Mouse (Mus musculus): ENCODE data around the gene Zfp503. TPM values are rescaled to one million over a fixed set of nuclear protein-coding genes. Genes with fewer than 3 reads are reported as not detected.

Gene Zfp503
- polyA plus RNA-seq (2012): not detected in 2 replicates

DNA sequence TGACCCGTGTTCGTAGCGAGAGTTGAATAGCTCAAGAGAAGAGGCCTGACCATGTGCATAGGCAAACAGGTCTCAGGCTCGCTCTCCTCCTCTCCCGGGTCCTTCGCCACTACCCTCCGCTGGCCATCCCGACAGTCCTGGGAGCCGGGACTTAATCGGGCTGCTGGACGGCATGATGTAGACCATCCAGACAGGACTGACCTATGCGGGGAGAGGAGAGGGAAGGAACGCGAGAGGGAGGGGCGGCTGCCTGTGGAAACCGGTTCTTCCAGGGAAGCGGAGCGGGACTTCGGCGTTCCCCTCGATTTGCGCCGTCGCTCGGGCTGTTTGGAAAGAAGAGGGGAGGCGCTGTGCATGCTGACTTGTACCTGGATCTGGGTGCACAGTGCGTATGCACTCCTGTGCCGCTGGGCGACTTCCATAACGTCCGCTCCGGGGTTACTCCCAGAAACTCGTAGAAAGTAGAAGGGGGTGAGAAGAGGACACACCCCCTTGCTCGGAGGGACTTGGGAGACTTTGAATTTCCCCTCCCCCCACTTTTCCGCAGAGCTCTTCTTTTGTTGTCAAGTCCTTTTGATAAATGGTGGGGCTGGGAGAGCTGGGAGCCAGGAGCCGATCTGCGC lies at the start of gene Zfp503:
Gene Zfp503, minus strand, starts transcription at position 311 of the 623 bp plus-strand sequence.
- no peak for TF ChIP-seq GATA1 (IDR thresholded peaks at IDR 0.05; ENCODE audit: low read length)

DNA sequence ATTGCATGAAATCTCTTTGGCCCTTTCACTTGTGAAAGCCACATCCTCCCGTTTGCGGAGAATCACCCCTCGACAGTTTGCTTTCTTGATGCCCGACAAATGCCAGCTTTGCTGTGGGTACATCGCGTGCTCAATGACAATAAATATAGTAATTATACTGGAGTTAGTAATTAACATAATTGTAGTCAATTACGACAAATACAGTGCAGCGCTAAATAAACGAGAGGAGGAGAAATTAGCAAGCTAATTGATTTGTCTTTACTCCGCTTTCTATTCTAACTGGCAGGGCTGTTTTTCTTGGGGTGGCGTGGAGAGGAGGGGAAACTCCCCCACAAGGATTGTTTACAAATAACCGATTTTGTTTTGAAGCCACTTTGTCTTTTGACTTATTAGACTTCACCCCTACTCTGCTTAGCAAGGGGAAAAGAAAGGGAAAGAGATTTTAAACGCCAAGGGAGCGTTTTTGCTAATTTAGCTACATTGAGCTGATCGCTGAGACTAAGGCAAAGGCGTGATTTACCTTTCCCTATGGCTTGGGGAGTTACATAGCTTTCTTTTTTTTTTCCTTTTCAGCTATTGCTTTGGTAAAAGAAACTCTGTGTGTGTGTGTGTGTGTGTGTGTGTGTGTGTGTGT lies 48.2 kb upstream of the Zfp503 start:
- no peak for TF ChIP-seq GATA1 (IDR thresholded peaks at IDR 0.05; ENCODE audit: low read length)

- no peak for TF ChIP-seq GATA1 (IDR thresholded peaks at IDR 0.05; ENCODE audit: low read length)
Measured at GRCm38 (mm10) chr14:22036802-22037497, 47.5 kb upstream of the Zfp503 start.

GRCm38 (mm10) chr14:22036338-22036737 lies 46.9 kb upstream of the Zfp503 start:
- TF ChIP-seq GATA1 (IDR thresholded peaks at IDR 0.05; ENCODE audit: low read length): no peak

DNA sequence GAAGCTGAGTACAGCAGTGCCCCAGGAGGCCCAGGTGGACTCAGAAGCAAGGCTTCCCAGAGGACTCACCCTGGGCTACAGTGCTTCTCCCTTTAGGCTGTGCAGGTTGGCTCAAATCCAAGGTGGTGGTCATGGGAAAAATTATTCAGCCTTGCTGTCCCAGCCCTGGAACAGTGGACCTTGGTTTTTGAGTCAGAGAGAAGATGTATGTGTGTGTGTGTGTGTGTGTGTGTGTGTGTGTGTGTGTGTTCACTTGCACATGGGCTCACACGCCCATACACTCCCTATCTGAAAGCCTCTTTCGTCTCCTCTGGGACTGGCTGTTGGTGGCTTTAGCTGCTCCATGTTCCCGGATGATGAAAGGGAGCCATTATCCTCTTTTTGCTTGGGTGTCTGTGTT lies 46.5 kb upstream of the Zfp503 start:
- TF ChIP-seq GATA1 (IDR thresholded peaks at IDR 0.05; ENCODE audit: low read length): no peak

DNA sequence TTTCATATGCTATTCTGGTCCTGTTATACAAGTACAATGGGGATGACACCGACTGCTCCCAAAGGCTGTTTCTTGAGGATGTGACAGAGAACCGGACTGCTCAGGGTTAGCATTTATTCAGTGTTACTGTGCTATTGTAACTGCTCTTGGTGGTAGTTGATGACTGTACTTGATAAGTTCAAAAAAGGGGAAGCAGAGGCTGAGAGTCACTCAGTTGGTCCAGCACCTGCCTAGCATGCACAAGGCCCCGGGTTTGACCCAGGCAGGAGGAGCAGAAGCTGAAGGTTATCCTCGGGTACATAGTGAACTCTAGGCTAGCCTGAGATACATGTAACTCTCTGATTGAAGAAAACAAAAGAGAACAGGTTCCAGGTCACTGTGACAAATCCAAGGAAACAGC lies 34.1 kb upstream of the Zfp503 start:
- no peak for TF ChIP-seq GATA1 (IDR thresholded peaks at IDR 0.05; ENCODE audit: low read length)

DNA sequence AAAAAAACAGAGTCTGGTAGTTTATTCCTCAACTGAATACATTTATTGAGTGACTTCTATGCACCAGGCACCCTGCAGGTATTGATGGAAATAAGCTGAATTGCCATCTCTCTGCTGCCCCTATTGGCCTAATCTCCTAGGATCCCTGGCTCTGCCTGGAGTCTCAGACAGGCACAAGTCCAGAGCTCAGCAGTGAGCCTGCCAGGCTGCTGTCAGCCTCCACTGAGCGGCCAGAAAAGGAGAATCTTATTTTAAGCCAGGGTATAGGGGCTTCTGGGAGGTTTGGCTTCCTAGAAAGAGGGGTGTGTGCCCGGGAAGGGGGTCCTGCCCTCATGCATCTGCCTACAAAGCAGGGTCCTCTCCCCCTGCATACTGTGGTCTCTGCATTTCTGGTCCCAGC lies 31.5 kb upstream of the Zfp503 start:
- TF ChIP-seq GATA1 (IDR thresholded peaks at IDR 0.05; ENCODE audit: low read length): no peak

- TF ChIP-seq GATA1 (IDR thresholded peaks at IDR 0.05; ENCODE audit: low read length): no peak
Measured at GRCm38 (mm10) chr14:22019949-22020845, 30.8 kb upstream of the Zfp503 start.

GRCm38 (mm10) chr14:22019252-22019948 lies 30.0 kb upstream of the Zfp503 start, which contains the start of gene Lrmda:
Gene Lrmda, plus strand, starts transcription at chr14:22019712.
- TF ChIP-seq GATA1 (IDR thresholded peaks at IDR 0.05; ENCODE audit: low read length): no peak

GRCm38 (mm10) chr14:22017011-22017410 lies 27.6 kb upstream of the Zfp503 start:
- TF ChIP-seq GATA1 (IDR thresholded peaks at IDR 0.05; ENCODE audit: low read length): no peak

DNA sequence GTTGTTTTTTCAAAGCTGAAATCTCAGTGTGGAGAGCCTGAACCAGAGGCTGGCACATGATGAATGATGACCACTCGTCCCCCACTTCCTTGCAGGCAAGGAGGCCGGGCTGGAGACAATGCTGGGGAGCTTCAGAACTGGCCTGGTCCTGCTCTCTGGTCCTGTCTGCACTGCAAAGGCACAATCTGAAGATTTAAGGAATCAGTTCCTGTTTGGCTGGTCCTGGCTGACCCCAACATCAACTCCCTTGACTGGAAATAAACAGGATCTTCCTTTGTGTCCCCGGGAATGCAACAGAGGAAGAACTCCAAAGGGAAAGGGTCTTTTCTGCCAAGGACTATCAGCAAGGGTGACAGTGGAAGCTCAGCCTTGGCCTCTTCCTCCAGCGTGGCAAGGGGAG lies 25.4 kb upstream of the Zfp503 start:
- no peak for TF ChIP-seq GATA1 (IDR thresholded peaks at IDR 0.05; ENCODE audit: low read length)

DNA sequence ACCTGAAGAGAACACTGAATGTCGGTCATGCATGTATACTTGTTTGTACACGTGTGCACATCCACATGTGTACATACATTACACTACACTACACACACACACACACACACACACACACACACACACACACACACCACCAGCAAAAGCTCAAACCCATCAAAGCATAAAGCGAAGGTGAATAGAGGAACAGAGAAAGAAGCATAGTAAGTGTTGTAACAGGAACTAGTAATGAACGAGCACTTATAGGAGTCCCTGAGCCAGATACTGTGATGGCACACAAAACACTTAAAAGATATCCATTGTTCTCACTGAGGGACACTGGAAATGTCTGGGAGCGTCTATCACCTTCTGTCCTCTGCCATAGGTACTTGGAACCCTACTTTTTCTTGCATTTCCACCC lies 24.9 kb upstream of the Zfp503 start:
- TF ChIP-seq GATA1 (IDR thresholded peaks at IDR 0.05; ENCODE audit: low read length): no peak

- TF ChIP-seq GATA1 (IDR thresholded peaks at IDR 0.05; ENCODE audit: low read length): no peak
Measured at GRCm38 (mm10) chr14:22007006-22007405, 17.6 kb upstream of the Zfp503 start.

DNA sequence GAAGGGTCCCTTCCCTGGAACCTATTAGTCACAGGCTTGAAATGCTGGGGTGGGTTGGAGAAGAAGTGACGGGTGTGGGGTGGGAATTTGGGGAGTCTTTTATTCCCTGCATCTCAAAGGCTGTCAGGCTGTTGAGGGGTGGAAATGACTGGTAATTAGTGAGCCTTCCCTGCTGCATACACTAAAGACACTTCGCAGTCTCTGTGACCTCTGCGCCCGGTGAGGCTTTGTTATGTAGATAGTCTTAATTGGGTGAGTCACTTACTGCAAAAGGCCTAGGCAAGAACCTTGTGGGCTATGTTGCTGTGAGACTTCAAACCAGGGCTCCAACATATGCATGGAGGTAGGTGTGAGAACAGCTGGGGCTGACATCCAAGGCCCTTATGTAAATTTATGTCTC lies 15.5 kb upstream of the Zfp503 start:
- TF ChIP-seq GATA1 (IDR thresholded peaks at IDR 0.05; ENCODE audit: low read length): no peak

DNA sequence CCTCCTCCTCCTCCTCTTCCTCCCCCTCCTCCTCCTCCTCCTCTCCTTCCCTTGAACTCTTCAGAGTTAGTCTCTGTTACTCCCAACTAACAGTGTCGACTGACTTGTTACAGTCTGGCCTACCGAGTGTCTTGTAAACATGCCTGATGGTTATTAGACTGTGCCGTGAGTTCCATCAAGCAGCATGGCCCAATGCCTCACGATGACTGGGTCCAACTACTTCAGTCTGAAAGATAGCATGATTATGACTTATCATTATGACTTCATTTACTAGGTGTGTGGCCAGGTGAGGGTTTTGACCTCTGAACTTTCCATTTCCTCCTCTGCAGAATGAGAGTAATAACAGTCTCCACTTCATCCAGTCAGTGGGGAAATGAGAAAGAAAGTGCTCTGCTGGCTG lies 14.2 kb upstream of the Zfp503 start:
- TF ChIP-seq GATA1 (IDR thresholded peaks at IDR 0.05; ENCODE audit: low read length): no peak
